Mouse (Mus musculus): Measurements from ENCODE around the gene Shoc2. TPM values are rescaled to one million over a fixed set of nuclear protein-coding genes. Genes with fewer than 3 reads are reported as not detected.

Gene Shoc2
- polyA plus RNA-seq (2012): 0.16 and 0.17 TPM in 2 replicates

GRCm38 (mm10) chr19:53943802-53944785 is at the start of gene Shoc2, which contains the start of gene Bbip1:
Gene Shoc2 (plus strand): TSS chr19:53944306.
Gene Bbip1 (minus strand): TSS chr19:53944627.
- peaks cover 27% of the 10 kb centered on the region for H3K36me3 ChIP-seq (ENCODE audit: control insufficient read depth)
- H3K27me3 ChIP-seq (ENCODE audit: control insufficient read depth): no peaks in the 10 kb centered on the region
- H3K4me1 ChIP-seq (ENCODE audit: control insufficient read depth): peaks cover 58% of the 10 kb centered on the region
- peak within 1 kb of the TSS; percentile 73 for H3K4me3 ChIP-seq (replicated peaks)
- TF ChIP-seq GATA1 (IDR thresholded peaks at IDR 0.05; ENCODE audit: low read length): no peak
- TF ChIP-seq TAL1 (IDR thresholded peaks at IDR 0.05; ENCODE audit: low read length): no peak
- no peaks in the 10 kb centered on the region for H3K9me3 ChIP-seq (ENCODE audit: control insufficient read depth, low read length)

DNA sequence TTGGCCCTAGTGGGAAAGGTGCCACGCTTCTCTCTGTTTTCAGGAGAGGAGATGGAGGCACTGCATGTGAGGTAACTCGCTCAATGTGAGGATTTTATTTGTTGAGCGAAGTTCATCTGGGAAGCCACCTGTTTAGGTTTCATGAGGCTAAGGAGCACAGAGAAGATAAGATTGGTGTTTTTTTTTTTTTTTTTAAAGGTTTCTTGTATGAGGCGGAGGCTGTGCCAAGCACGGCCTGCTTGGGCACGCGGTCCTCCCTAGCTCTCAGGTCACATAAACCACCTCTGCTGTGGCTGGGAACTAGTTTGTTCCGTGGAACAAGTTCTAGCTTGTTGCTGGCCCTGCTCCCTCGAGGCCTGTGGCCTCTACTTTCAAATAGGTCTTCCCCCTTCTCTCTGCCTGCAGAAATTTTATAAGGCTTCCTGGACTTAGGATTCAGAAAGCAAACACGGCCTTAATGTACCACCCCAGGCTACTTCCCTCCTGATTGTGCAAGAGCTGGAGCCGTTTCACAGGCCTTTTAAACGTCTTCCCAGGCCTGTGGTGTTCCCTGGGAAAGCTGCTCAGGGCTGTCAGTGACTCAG is 49.5 kb upstream of the Shoc2 start:
- Histone ChIP-seq H3K27me3 (ENCODE audit: control insufficient read depth) (no peaks in the 10 kb centered on the region), H3K4me3 (replicated peaks) (no peak overlapping the region), H3K9me3 (ENCODE audit: control insufficient read depth, low read length) (no peaks in the 10 kb centered on the region), H3K4me1 (ENCODE audit: control insufficient read depth) (peaks cover 63% of the 10 kb centered on the region), H3K36me3 (ENCODE audit: control insufficient read depth) (no peaks in the 10 kb centered on the region)
- TF ChIP-seq GATA1 (IDR thresholded peaks at IDR 0.05; ENCODE audit: low read length) (no peak), TAL1 (IDR thresholded peaks at IDR 0.05; ENCODE audit: low read length) (no peak)

- H3K9me3 ChIP-seq (ENCODE audit: control insufficient read depth, low read length): no peaks in the 10 kb centered on the region
- H3K4me3 ChIP-seq (replicated peaks): no peak overlapping the region
- TF ChIP-seq GATA1 (IDR thresholded peaks at IDR 0.05; ENCODE audit: low read length) (no peak), TAL1 (IDR thresholded peaks at IDR 0.05; ENCODE audit: low read length) (no peak)
- H3K4me1 ChIP-seq (ENCODE audit: control insufficient read depth): peaks cover 58% of the 10 kb centered on the region
- H3K27me3 ChIP-seq (ENCODE audit: control insufficient read depth): no peaks in the 10 kb centered on the region
- no peaks in the 10 kb centered on the region for H3K36me3 ChIP-seq (ENCODE audit: control insufficient read depth)
These were observed 46.1 kb upstream of the Shoc2 start for GRCm38 (mm10) chr19:53898046-53898445.

GRCm38 (mm10) chr19:53898498-53898897 is 45.6 kb upstream of the Shoc2 start:
- no peak overlapping the region for H3K4me3 ChIP-seq (replicated peaks)
- peaks cover 53% of the 10 kb centered on the region for H3K4me1 ChIP-seq (ENCODE audit: control insufficient read depth)

DNA sequence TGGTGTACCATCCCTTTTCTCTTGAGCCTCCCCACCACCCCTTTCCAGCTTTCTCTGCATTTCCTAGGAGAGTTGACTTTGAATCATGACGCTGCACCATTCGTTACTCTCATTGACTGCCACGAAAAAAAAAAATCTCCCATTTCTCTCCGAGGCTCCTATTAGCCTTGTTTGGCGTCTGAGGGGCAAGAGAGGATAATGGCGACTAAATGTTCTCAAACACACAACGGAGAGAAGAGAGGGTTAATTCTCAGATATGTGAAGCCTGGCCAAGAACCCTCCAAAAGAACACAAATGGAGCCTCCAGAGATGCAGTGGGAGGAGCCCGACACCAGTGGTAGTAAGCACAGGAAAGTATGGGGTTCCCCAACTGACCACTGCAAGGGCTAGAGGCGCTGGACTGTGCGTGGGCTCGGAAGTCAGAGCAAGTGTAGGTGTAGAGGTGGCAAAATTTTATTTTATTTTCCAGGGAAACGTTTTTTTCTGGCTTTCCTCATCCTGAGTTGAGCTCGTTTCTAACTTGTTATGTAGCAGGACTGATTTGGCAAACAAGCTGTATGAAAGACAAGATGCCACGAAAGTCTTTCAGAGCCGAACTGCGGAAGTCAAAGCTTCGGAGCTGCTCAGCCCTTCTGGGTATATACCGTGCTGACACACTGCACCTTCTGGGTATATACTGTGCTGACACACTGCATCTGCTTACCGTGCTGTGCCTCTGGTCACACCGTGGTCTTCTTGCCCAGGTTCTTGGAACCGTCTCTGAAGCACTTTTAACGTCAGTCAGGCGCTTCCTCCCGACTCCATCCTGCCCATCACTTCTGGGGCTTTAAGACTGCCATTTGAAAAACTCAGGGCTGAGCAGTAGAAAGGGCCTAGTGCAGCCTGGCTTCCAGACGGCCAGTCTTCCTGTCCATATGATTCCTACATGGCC is 44.9 kb upstream of the Shoc2 start:
- Histone ChIP-seq H3K4me1 (ENCODE audit: control insufficient read depth) (peaks cover 52% of the 10 kb centered on the region), H3K27me3 (ENCODE audit: control insufficient read depth) (no peaks in the 10 kb centered on the region), H3K9me3 (ENCODE audit: control insufficient read depth, low read length) (no peaks in the 10 kb centered on the region), H3K4me3 (replicated peaks) (no peak overlapping the region), H3K36me3 (ENCODE audit: control insufficient read depth) (no peaks in the 10 kb centered on the region)
- no peak for TF ChIP-seq TAL1 (IDR thresholded peaks at IDR 0.05; ENCODE audit: low read length)
- no peak for TF ChIP-seq GATA1 (IDR thresholded peaks at IDR 0.05; ENCODE audit: low read length)

More at GRCm38 (mm10) chr19:53898498-53898897, 45.6 kb upstream of the Shoc2 start:
- Histone ChIP-seq H3K9me3 (ENCODE audit: control insufficient read depth, low read length) (no peaks in the 10 kb centered on the region), H3K27me3 (ENCODE audit: control insufficient read depth) (no peaks in the 10 kb centered on the region), H3K36me3 (ENCODE audit: control insufficient read depth) (no peaks in the 10 kb centered on the region)
- no peak for TF ChIP-seq GATA1 (IDR thresholded peaks at IDR 0.05; ENCODE audit: low read length)
- TF ChIP-seq TAL1 (IDR thresholded peaks at IDR 0.05; ENCODE audit: low read length): no peak

GRCm38 (mm10) chr19:53899941-53900610 is 44.0 kb upstream of the Shoc2 start:
- H3K27me3 ChIP-seq (ENCODE audit: control insufficient read depth): no peaks in the 10 kb centered on the region
- H3K4me1 ChIP-seq (ENCODE audit: control insufficient read depth): peaks cover 52% of the 10 kb centered on the region
- no peaks in the 10 kb centered on the region for H3K36me3 ChIP-seq (ENCODE audit: control insufficient read depth)
- no peak for TF ChIP-seq TAL1 (IDR thresholded peaks at IDR 0.05; ENCODE audit: low read length)
- H3K9me3 ChIP-seq (ENCODE audit: control insufficient read depth, low read length): no peaks in the 10 kb centered on the region
- H3K4me3 ChIP-seq (replicated peaks): no peak overlapping the region

DNA sequence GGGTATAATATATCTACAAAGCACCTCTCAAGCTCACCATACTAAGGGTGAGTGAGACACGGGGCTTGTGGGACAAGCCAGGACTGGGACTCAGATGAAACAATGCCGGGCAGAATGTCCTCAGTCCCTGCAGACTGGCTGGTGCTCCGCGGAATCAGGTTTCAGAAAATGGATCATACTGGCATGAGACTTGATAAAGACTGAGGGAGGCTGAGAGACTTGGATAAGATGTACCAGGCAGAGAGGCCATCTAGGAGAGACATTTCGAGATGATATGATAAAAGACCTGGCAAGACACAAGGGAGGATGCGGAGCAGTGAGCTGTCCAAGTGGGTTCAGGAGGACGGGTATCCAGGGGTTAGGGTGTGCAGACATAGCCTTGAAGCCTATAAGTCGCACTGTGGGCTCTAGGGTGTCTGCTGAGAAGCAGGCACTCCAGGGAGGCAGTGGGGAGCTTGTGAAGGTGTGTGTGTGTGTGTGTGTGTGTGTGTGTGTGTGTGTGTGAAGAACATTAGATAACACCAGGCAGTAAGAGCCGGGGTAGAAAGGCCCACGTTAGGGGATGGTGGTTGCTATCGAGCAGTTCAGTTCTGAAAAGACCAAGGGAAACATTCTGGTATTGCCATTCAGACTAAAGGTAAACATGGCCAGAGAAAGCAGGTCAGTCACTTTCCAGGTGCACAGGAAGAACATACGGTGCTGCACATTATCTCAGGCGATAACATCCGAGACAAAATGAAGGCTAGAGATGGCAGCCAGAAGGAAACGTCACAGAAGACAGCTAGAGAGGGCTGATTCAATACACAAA is 42.0 kb upstream of the Shoc2 start:
- TF ChIP-seq GATA1 (IDR thresholded peaks at IDR 0.05; ENCODE audit: low read length) (0 out of 2 replicates have a peak, but pooled peaks have one; percentile 9), TAL1 (IDR thresholded peaks at IDR 0.05; ENCODE audit: low read length) (peak; percentile 37; the same call in 1 of the 3 replicates)
- Histone ChIP-seq H3K27me3 (ENCODE audit: control insufficient read depth) (no peaks in the 10 kb centered on the region), H3K36me3 (ENCODE audit: control insufficient read depth) (peaks cover 5% of the 10 kb centered on the region), H3K9me3 (ENCODE audit: control insufficient read depth, low read length) (no peaks in the 10 kb centered on the region; the same call in 1 of the 2 replicates), H3K4me1 (ENCODE audit: control insufficient read depth) (peaks cover 64% of the 10 kb centered on the region), H3K4me3 (replicated peaks) (peak overlapping the region; percentile 97)

Measured in erythroblast, embryonic 14.5 days (primary cell).